Mouse (Mus musculus) kidney, adult 10 weeks (tissue): Measurements from ENCODE around the gene Hoxb4. TPM values are rescaled to one million over a fixed set of nuclear protein-coding genes. Genes with fewer than 3 reads are reported as not detected.

ENCODE experiments used
- polyA plus RNA-seq: library from polyadenylated mRNA; stranded (reverse); fragments of 350-450 nt; fragmentation: Illumina TruSeq; extraction: RNeasy Lipid Tissue Mini Kit (QIAGEN cat#74804); gene quantifications from one replicate; pipeline ENCODE4 v1.2.3, GENCODE M21; 2014; ENCODE audit warnings: low read depth, low replicate concordance

Hoxb4 gene
- polyA plus RNA-seq = 7.2 TPM

DNA sequence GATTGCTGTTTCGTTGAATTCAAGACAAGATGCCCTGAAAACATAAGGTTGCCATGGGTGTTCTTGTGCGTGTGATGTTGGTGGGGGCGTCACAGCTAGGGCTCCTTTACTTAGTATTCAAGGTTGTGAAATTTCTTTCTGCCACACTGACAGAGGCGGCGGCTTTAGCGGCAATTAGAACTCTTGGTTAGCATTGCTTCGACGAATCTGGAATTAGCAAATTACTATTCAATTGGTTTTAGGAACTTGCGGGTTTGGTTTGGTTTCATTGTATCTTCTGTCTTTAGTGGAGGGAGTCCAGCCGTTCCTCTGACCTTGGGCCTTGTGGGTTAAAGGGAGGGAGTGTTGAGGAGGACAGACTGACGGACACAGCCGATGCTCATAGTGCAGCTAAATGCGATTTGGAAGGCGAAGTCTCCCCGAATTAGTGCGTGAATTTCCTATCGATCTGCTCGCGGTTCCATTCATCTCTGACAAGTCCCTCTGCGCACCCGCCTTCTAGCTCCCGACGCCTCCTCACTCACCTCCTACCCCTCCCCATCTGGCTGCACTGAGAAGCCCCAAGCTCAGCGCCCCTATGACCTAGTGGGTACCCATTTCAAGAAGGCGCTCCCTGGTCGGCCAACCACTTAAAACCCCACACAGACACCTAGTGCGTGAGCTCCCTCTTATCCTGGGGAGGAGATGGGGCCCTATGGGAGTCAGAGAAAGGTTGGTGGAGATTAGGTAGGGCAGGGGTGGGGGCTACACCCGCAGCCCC lies at the start of gene Hoxb4:
TSS of gene Hoxb4 (plus strand) at position 660 of the 760 bp plus-strand sequence.

GRCm38 (mm10) chr11:96270996-96271540 lies 47.0 kb upstream of the Hoxb4 start, which contains the start of gene Hoxb9:
Gene Hoxb9, plus strand, starts transcription at chr11:96271457.

GRCm38 (mm10) chr11:96281855-96282570 lies 36.1 kb upstream of the Hoxb4 start, which contains the start of gene Hoxb8:
Gene Hoxb8, plus strand, starts transcription at chr11:96281905.

GRCm38 (mm10) chr11:96285771-96286738 lies 32.0 kb upstream of the Hoxb4 start, which contains the start of gene Hoxb7:
Gene Hoxb7, plus strand, starts transcription at chr11:96286623.

GRCm38 (mm10) chr11:96291681-96292564 lies 26.1 kb upstream of the Hoxb4 start, which contains the start of gene Hoxb6:
Gene Hoxb6, plus strand, starts transcription at chr11:96292476.

DNA sequence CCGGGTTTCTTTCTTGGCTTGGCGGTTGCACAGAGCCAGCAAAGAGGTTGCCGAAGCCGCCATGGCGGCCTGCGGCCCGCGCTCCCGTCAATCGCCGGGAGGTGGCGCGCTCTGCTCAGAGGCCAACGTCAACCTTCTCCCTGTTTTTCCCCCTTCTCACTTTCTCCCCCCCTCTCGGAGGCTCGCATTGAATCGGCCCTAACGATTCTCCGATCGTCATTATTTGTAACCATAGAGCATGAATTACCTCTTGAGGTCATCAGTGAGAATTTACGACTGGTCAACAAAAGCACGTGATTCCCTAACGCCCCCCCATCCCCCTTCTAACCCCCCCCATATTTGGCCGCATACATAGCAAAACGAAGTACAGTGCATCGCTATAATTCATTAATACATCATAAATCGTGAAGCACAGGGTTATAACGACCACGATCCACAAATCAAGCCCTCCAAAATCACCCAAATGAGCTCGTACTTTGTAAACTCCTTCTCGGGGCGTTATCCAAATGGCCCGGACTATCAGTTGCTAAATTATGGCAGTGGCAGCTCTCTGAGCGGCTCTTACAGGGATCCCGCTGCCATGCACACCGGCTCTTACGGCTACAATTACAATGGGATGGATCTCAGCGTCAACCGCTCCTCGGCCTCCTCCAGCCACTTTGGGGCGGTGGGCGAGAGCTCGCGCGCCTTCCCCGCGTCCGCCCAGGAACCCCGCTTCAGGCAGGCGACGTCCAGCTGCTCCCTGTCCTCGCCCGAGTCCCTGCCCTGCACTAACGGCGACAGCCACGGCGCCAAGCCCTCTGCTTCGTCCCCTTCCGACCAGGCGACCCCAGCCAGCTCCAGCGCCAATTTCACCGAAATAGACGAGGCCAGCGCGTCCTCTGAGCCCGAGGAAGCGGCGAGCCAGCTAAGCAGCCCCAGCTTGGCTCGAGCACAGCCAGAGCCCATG lies 14.6 kb upstream of the Hoxb4 start, which contains the start of gene Hoxb5:
TSS of gene Hoxb5 (plus strand) at position 186 of the 949 bp plus-strand sequence.

DNA sequence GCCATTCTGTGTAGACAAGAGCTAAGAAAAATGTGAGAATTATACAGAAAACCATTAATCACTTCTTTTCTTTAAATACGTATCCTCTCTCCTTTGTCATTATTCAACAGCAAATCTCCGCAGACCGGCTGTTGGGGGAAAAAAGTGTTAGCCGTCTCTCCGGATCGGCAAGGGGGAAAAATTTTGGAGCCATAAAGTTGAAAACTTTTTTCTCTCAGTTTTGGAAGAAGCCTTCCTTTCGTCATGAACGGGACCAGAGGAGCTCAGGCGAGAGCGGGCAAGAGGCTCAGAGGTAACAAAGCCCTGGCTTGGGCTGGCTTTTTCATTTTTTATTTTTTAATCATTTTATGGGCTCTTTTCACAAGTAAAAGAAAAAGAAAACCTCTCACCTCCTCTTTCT lies 5.1 kb downstream of the Hoxb4 start, which contains the start of gene Hoxb3:
TSS of gene Hoxb3 (plus strand) at position 173 of the 400 bp plus-strand sequence.

GRCm38 (mm10) chr11:96350341-96350624 lies 32.2 kb downstream of the Hoxb4 start, which contains the start of gene Hoxb2:
Gene Hoxb2, plus strand, starts transcription at chr11:96350525.

GRCm38 (mm10) chr11:96365441-96366091 lies 47.5 kb downstream of the Hoxb4 start, which contains the start of gene Hoxb1:
Gene Hoxb1, plus strand, starts transcription at chr11:96365752.

Other genes with a start within 250 kb of the Hoxb4 start
- gene Atp5g1, start 242.6 kb upstream of the Hoxb4 start, polyA plus RNA-seq = 6.9 TPM
- not detected for gene Calcoco2, start 206.3 kb upstream of the Hoxb4 start, polyA plus RNA-seq
- not detected for gene Ttll6, start 184.5 kb upstream of the Hoxb4 start, polyA plus RNA-seq
- not detected for gene Hoxb13, start 124.0 kb upstream of the Hoxb4 start, polyA plus RNA-seq
- gene Hoxb9, start 46.8 kb upstream of the Hoxb4 start, polyA plus RNA-seq = 56.4 TPM
- gene Hoxb8, start 36.4 kb upstream of the Hoxb4 start, polyA plus RNA-seq = 14.3 TPM
- gene Hoxb7, start 31.6 kb upstream of the Hoxb4 start, polyA plus RNA-seq = 54.4 TPM
- gene Hoxb6, start 25.8 kb upstream of the Hoxb4 start, polyA plus RNA-seq = 12.8 TPM
- gene Hoxb5, start 14.9 kb upstream of the Hoxb4 start, polyA plus RNA-seq = 3.0 TPM
- 10.2 TPM for gene Hoxb3, start 5.1 kb downstream of the Hoxb4 start, polyA plus RNA-seq
- 17.1 TPM for gene Hoxb2, start 32.3 kb downstream of the Hoxb4 start, polyA plus RNA-seq
- gene Hoxb1, start 47.5 kb downstream of the Hoxb4 start, polyA plus RNA-seq = not detected
- gene Skap1, start 146.3 kb downstream of the Hoxb4 start, polyA plus RNA-seq = 1.2 TPM